Comparison of ENCODE assay signal across 21 mouse cellular contexts in genomic region chr9:34580059-34580458, GRCm38 (mm10).
A peak's percentile ranks its signal among the peaks of the same experiment; 100 is the strongest.
DNase-seq lines count a peak whose midpoint lies in the region; TF ChIP-seq lines count a peak whose summit lies in the region.
"Had no signal": no experiment of that assay in that cellular context is flagged by ENCODE, and none has a peak within 500 bp of the region (broad histone marks: within the 10 kb centered on the region; RNA-seq: fewer than 3 reads in every experiment).

No protein-coding gene starts in this region.

- H3K27ac ChIP-seq in left cerebral cortex, adult 2 months = no peak overlapping the region; the same call in 1 of the 2 replicates
- H3K27ac ChIP-seq: embryonic facial prominence, embryonic 15.5 days; forebrain, embryonic 10.5 days; heart, adult 2 months; heart, embryonic 15.5 days; hindbrain, embryonic 10.5 days; hindbrain, embryonic 14.5 days had no signal

- intact Hi-C loops in left cerebral cortex, adult 2 months (cut with DNase I) = no loop called here
- intact Hi-C loops in left cerebral cortex, postnatal 36 days (cut with DNase I) = loop anchor here (5.0 kb wide), 1 partner anchor 43 kb away; no protein-coding TSS in a partner anchor

- H3K4me3 ChIP-seq in left cerebral cortex, adult 2 months = no peak overlapping the region
- H3K4me3 ChIP-seq: embryonic facial prominence, embryonic 15.5 days; erythroblast, embryonic 14.5 days; forebrain, embryonic 10.5 days; heart, adult 2 months; heart, embryonic 15.5 days; hindbrain, embryonic 10.5 days had no signal

- DNase-seq in layer of hippocampus, adult 18-20 months (ENCODE audit: low spot score in 2 of 2) = peak; percentile 38 to 77
- no peak for DNase-seq in layer of hippocampus, postnatal 36 days
- peak in 1 of 2 experiments; percentile 25 for DNase-seq in left cerebral cortex, adult 2 months (ENCODE audit: extremely low spot score in 1 of 2, low spot score in 2 of 2)
- DNase-seq in left cerebral cortex, postnatal 36 days (ENCODE audit: low spot score in 2 of 2) = no peak
- peak; percentile 39 for DNase-seq in right cerebral cortex, adult 18-20 months
- no peak for DNase-seq in right cerebral cortex, postnatal 10 days (ENCODE audit: low spot score in 2 of 2)
- no peak for DNase-seq in embryo, embryonic 10 days (ENCODE audit: low spot score)
- DNase-seq: adrenal gland, adult 2 months; adrenal gland, postnatal 25 days; cerebellum, adult 2 months; cerebellum, postnatal 10 days; embryo, embryonic 11 days; gastrocnemius, postnatal 10 days; heart, adult 2 months; heart, postnatal 14 days had no signal

- TF ChIP-seq CTCF in left cerebral cortex, adult 2 months (IDR thresholded peaks at IDR 0.05) = peak; percentile 18

Comparison
In these comparisons a context has a peak if more than half of its experiments do, and no peak if none do; other contexts are left out.
1. DNase-seq: peak in layer of hippocampus, adult 18-20 months (2 of 2) and right cerebral cortex, adult 18-20 months (single experiment); none in layer of hippocampus, postnatal 36 days (0 of 2), left cerebral cortex, postnatal 36 days (0 of 2), right cerebral cortex, postnatal 10 days (0 of 2) and embryo, embryonic 10 days (single experiment).